Mouse (Mus musculus): Measurements from ENCODE around the gene Kdm5d. TPM values are rescaled to one million over a fixed set of nuclear protein-coding genes. Genes with fewer than 3 reads are reported as not detected.

Gene Kdm5d
- 14.0 TPM for polyA plus RNA-seq (2015; fragmentation: Illumina TruSeq; extraction: RNeasy Lipid Tissue Mini Kit (QIAGEN cat#74804); ENCODE audit: low read depth, low replicate concordance)

DNA sequence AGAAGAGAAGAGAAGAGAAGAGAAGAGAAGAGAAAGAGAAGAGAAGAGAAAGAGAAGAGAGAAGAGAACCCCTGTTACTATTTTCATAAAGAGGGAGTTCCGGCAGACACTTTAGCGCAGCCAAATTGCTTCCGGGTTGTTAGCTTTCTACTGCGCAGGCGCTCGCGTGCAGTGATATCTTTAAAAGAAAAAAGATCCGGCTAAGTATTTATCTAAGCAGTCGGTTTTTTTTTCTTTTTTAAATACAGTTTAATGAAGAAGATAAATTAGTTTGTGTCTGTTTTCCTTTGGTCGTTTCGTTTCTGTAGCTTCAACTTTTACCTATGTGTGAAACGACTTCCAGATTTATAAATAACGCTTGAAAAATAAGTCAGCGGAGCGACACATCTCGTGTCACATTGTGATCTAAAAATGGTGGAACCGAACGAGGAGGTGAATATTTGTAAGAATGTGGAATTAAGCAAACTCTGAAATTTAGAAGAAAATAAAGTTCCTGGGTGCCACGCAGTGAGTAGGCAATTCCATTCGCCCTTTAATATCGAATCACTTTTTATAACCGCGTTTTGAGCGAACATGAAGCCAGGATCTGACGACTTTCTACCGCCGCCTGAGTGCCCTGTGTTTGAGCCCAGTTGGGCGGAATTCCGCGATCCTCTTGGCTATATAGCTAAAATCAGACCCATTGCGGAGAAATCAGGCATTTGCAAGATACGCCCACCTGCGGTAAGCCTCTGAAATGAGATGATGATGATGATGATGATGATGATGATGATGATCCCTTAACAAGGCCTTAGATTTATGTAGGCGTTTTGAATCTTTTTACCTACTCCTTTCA is at the start of gene Kdm5d:
Gene Kdm5d, plus strand, starts transcription at position 396 of the 835 bp plus-strand sequence.

Other genes with a start within 250 kb of the Kdm5d start
- not detected for gene Zfy1, start 100.4 kb upstream of the Kdm5d start, polyA plus RNA-seq (2015; fragmentation: Illumina TruSeq; extraction: RNeasy Lipid Tissue Mini Kit (QIAGEN cat#74804); ENCODE audit: low read depth, low replicate concordance)
- gene Uba1y, start 79.1 kb upstream of the Kdm5d start, polyA plus RNA-seq (2015; fragmentation: Illumina TruSeq; extraction: RNeasy Lipid Tissue Mini Kit (QIAGEN cat#74804); ENCODE audit: low read depth, low replicate concordance) = 0.58 TPM
- 77.2 TPM for gene Eif2s3y, start 112.8 kb downstream of the Kdm5d start, polyA plus RNA-seq (2015; fragmentation: Illumina TruSeq; extraction: RNeasy Lipid Tissue Mini Kit (QIAGEN cat#74804); ENCODE audit: low read depth, low replicate concordance)